Mouse (Mus musculus) heart, embryonic 16.5 days (tissue): ENCODE measurements around the gene Ccdc80. TPM values are rescaled to one million over a fixed set of nuclear protein-coding genes. Genes with fewer than 3 reads are reported as not detected.

Experiments
- ATAC-seq: fragments of 200-750 bp; cut with Nextera tagmentation; replicated peaks from 2 replicates; pipeline ENCODE4 v1.8.0; 2017; ENCODE audit warnings: moderate number of reproducible peaks; ENCODE audit not compliant: insufficient read depth, low FRiP score; ENCODE audit errors: extremely low read depth
- H3K27ac ChIP-seq: fragments of 300-500 bp; sonication (generic); 2 replicates; pipeline ENCODE4 v1.5.1; 2014; ENCODE audit warnings: mild to moderate bottlenecking, low read length, control low read depth, moderate library complexity
- H3K27me3 ChIP-seq: fragments of 300-500 bp; sonication (generic); 2 replicates; pipeline ENCODE4 v1.6.1; 2014; ENCODE audit warnings: low read length, mixed read lengths; ENCODE audit not compliant: control insufficient read depth, insufficient read depth
- H3K36me3 ChIP-seq: fragments of 300-500 bp; sonication (generic); 2 replicates; pipeline ENCODE4 v1.6.1; 2014; ENCODE audit not compliant: control insufficient read depth, insufficient read depth
- H3K4me1 ChIP-seq: fragments of 300-500 bp; sonication (generic); 2 replicates; pipeline ENCODE4 v1.6.1; 2014; ENCODE audit warnings: low read length, mixed read lengths; ENCODE audit not compliant: control insufficient read depth, insufficient read depth
- H3K4me2 ChIP-seq: fragments of 300-500 bp; sonication (generic); 2 replicates; pipeline ENCODE4 v1.6.1; 2014; ENCODE audit warnings: low read depth, mild to moderate bottlenecking, control low read depth, low read length
- H3K4me3 ChIP-seq: fragments of 300-500 bp; sonication (generic); 2 replicates; pipeline ENCODE4 v1.5.1; 2014; ENCODE audit warnings: mild to moderate bottlenecking, control low read depth, low read length
- H3K9ac ChIP-seq: fragments of 300-500 bp; sonication (generic); 2 replicates; pipeline ENCODE4 v1.6.1; 2014; ENCODE audit warnings: low read length, control low read depth
- H3K9me3 ChIP-seq: fragments of 300-500 bp; sonication (generic); replicated peaks from 2 replicates; pipeline ENCODE4 v1.6.1; 2016; ENCODE audit warnings: low read length; ENCODE audit not compliant: control insufficient read depth
- WGBS: fragments of 180-500 bp; shearing (Covaris S2); extraction: QIAGEN DNeasy Blood & Tissue Kit; methylation state at CpG from one replicate; pipeline ENCODE4 v1.1.7; 2014; 5-methylcytosine and 5-hydroxymethylcytosine counted together
- polyA plus RNA-seq: library from polyadenylated mRNA; unstranded; fragments of >200 nt; fragmentation: Nextera tagmentation; extraction: Ambion mirVana; gene quantifications from 2 replicates; pipeline ENCODE4 v1.2.1, GENCODE M21; 2015

Ccdc80 gene
- polyA plus RNA-seq, 1 experiment from 2014 or later: 80.0 TPM

GRCm38 (mm10) chr16:45088842-45089241, 4.4 kb upstream of the Ccdc80 start:
- Histone ChIP-seq H3K36me3 (no peaks in the 10 kb centered on the region), H3K4me3 (no peak overlapping the region), H3K27me3 (no peaks in the 10 kb centered on the region), H3K27ac (no peak overlapping the region), H3K4me2 (no peak overlapping the region), H3K9me3 (no peaks in the 10 kb centered on the region), H3K9ac (no peak overlapping the region), H3K4me1 (peaks cover 4% of the 10 kb centered on the region)
- ATAC-seq: no peak
- WGBS: 65% methylated on average over 1 of the region's 1 CpGs

GRCm38 (mm10) chr16:45090005-45090404, 3.2 kb upstream of the Ccdc80 start:
- Histone ChIP-seq H3K27ac (no peak overlapping the region), H3K36me3 (no peaks in the 10 kb centered on the region), H3K27me3 (no peaks in the 10 kb centered on the region), H3K9ac (peak overlapping the region; percentile 33; the same call in 1 of the 2 replicates), H3K9me3 (no peaks in the 10 kb centered on the region), H3K4me2 (peak overlapping the region; percentile 45), H3K4me3 (0 out of 2 replicates have a peak overlapping the region, but pooled peaks have one; percentile 22), H3K4me1 (peaks cover 10% of the 10 kb centered on the region)
- peak; percentile 43 for ATAC-seq
- 6% methylated on average over 10 of the region's 10 CpGs for WGBS

- no peaks in the 10 kb centered on the region for H3K9me3 ChIP-seq
- peak overlapping the region; percentile 62 for H3K4me2 ChIP-seq
- no peaks in the 10 kb centered on the region for H3K27me3 ChIP-seq
- H3K36me3 ChIP-seq: no peaks in the 10 kb centered on the region
- peak; percentile 33; the same call in 1 of the 2 replicates for ATAC-seq
- peaks cover 33% of the 10 kb centered on the region for H3K4me1 ChIP-seq
- peak overlapping the region; percentile 73 for H3K9ac ChIP-seq
- peak overlapping the region; percentile 91 for H3K27ac ChIP-seq
- H3K4me3 ChIP-seq: peak overlapping the region; percentile 52
- 3% methylated on average over 9 of the region's 9 CpGs for WGBS
Measured at GRCm38 (mm10) chr16:45094136-45094756, 1.0 kb downstream of the Ccdc80 start.

- Histone ChIP-seq H3K9me3 (no peaks in the 10 kb centered on the region), H3K4me2 (peak overlapping the region; percentile 62), H3K9ac (peak overlapping the region; percentile 73; the same call in 1 of the 2 replicates), H3K27ac (no peak overlapping the region), H3K4me1 (peaks cover 35% of the 10 kb centered on the region), H3K36me3 (no peaks in the 10 kb centered on the region), H3K4me3 (peak overlapping the region; percentile 52), H3K27me3 (no peaks in the 10 kb centered on the region)
- 72% methylated on average over 13 of the region's 13 CpGs for WGBS
- ATAC-seq: no peak
Measured at GRCm38 (mm10) chr16:45095030-45095429, 1.8 kb downstream of the Ccdc80 start.

GRCm38 (mm10) chr16:45095561-45096482, 2.6 kb downstream of the Ccdc80 start:
- Histone ChIP-seq H3K9ac (peak overlapping the region; percentile 73; the same call in 1 of the 2 replicates), H3K9me3 (no peaks in the 10 kb centered on the region), H3K36me3 (no peaks in the 10 kb centered on the region), H3K4me3 (peak overlapping the region; percentile 52), H3K27me3 (no peaks in the 10 kb centered on the region), H3K4me2 (peak overlapping the region; percentile 62), H3K4me1 (peaks cover 40% of the 10 kb centered on the region), H3K27ac (no peak overlapping the region)
- 80% methylated on average over 26 of the region's 26 CpGs for WGBS
- no peak for ATAC-seq

- Histone ChIP-seq H3K27me3 (no peaks in the 10 kb centered on the region), H3K4me2 (peak overlapping the region; percentile 62), H3K27ac (no peak overlapping the region), H3K4me3 (peak overlapping the region; percentile 52), H3K4me1 (peaks cover 49% of the 10 kb centered on the region), H3K9me3 (no peaks in the 10 kb centered on the region), H3K36me3 (no peaks in the 10 kb centered on the region), H3K9ac (no peak overlapping the region)
- WGBS: 91% methylated on average over 2 of the region's 2 CpGs
- no peak for ATAC-seq
Measured at GRCm38 (mm10) chr16:45097467-45097866, 4.3 kb downstream of the Ccdc80 start.

GRCm38 (mm10) chr16:45098186-45098885, 5.1 kb downstream of the Ccdc80 start:
- peak overlapping the region; percentile 30; the same call in 1 of the 2 replicates for H3K4me3 ChIP-seq
- peak overlapping the region; percentile 16; the same call in 1 of the 2 replicates for H3K27ac ChIP-seq
- H3K4me2 ChIP-seq: peak overlapping the region; percentile 62
- H3K36me3 ChIP-seq: no peaks in the 10 kb centered on the region
- H3K27me3 ChIP-seq: no peaks in the 10 kb centered on the region
- no peaks in the 10 kb centered on the region for H3K9me3 ChIP-seq
- no peak for ATAC-seq
- no peak overlapping the region for H3K9ac ChIP-seq
- peaks cover 45% of the 10 kb centered on the region for H3K4me1 ChIP-seq
- 60% methylated on average over 10 of the region's 10 CpGs for WGBS

- Histone ChIP-seq H3K4me2 (peak overlapping the region; percentile 62), H3K4me1 (peaks cover 45% of the 10 kb centered on the region), H3K4me3 (peak overlapping the region; percentile 30; the same call in 1 of the 2 replicates), H3K36me3 (no peaks in the 10 kb centered on the region), H3K27ac (no peak overlapping the region; the same call in 1 of the 2 replicates), H3K9me3 (no peaks in the 10 kb centered on the region), H3K9ac (no peak overlapping the region), H3K27me3 (no peaks in the 10 kb centered on the region)
- WGBS: 69% methylated on average over 6 of the region's 6 CpGs
- ATAC-seq: no peak
Measured at GRCm38 (mm10) chr16:45098886-45099210, 5.6 kb downstream of the Ccdc80 start.
